Mouse (Mus musculus): ENCODE results near the gene Elf2. TPM values are rescaled to one million over a fixed set of nuclear protein-coding genes. Genes with fewer than 3 reads are reported as not detected.

The Elf2 gene
- polyA plus RNA-seq, 1 experiment: 87.8 TPM

DNA sequence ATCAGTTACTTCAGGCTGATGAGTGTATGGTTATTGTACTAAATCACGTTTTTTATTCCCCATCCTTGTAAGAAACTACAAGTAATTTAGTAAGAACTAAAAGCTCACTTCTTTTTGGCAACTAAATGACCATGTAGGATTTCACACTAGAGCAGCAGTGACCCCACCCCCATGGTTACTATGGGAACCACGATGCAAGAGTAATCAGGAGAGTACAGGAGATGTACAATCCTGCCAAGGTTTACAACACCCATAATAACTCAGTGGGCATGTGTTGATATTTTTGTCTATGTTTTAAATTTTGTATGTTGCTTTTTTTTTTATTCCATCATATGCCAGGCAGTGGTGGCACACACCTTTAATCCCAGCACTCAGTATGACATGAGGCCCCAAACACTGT lies 45.2 kb downstream of the Elf2 start:
- Histone ChIP-seq H3K27me3 (ENCODE audit: control insufficient read depth, insufficient read depth, low read length) (no peaks in the 10 kb centered on the region), H3K4me1 (ENCODE audit: control insufficient read depth, insufficient read depth, low read length) (no peaks in the 10 kb centered on the region), H3K27ac (ENCODE audit: control insufficient read depth, insufficient read depth, low read depth, low read length) (no peak overlapping the region), H3K36me3 (ENCODE audit: control insufficient read depth, insufficient read depth, low read length) (no peaks in the 10 kb centered on the region; the same call in 1 of the 2 replicates), H3K4me3 (ENCODE audit: control insufficient read depth, low read depth, low read length) (no peak overlapping the region)
- no peak for TF ChIP-seq CTCF (IDR thresholded peaks at IDR 0.05; ENCODE audit: control insufficient read depth, insufficient read depth, insufficient replicate concordance, low read depth, low read length)
- TF ChIP-seq POLR2A (IDR thresholded peaks at IDR 0.05; ENCODE audit: control insufficient read depth, low read depth, low read length): no peak

DNA sequence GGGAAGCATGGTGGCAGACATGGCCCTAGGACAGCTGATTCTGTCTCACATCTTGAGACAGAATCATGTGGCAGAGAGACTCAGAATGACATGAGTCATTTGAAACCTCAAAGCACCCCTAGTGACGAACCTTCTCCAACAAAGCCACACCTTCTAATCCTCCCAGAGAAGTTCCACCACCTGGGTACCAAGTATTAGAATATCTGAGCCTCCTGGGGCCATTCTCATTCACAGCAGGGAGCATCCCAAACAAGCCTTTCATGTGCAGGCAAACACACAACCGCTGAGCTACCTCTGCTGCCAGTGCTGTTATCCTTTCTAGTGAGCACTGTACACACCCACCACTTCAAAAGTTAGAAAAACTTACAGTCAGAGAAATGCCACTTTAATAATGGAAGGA lies 46.2 kb downstream of the Elf2 start:
- Histone ChIP-seq H3K27me3 (ENCODE audit: control insufficient read depth, insufficient read depth, low read length) (no peaks in the 10 kb centered on the region), H3K4me3 (ENCODE audit: control insufficient read depth, low read depth, low read length) (no peak overlapping the region), H3K27ac (ENCODE audit: control insufficient read depth, insufficient read depth, low read depth, low read length) (no peak overlapping the region), H3K4me1 (ENCODE audit: control insufficient read depth, insufficient read depth, low read length) (no peaks in the 10 kb centered on the region), H3K36me3 (ENCODE audit: control insufficient read depth, insufficient read depth, low read length) (no peaks in the 10 kb centered on the region; the same call in 1 of the 2 replicates)
- no peak for TF ChIP-seq POLR2A (IDR thresholded peaks at IDR 0.05; ENCODE audit: control insufficient read depth, low read depth, low read length)

DNA sequence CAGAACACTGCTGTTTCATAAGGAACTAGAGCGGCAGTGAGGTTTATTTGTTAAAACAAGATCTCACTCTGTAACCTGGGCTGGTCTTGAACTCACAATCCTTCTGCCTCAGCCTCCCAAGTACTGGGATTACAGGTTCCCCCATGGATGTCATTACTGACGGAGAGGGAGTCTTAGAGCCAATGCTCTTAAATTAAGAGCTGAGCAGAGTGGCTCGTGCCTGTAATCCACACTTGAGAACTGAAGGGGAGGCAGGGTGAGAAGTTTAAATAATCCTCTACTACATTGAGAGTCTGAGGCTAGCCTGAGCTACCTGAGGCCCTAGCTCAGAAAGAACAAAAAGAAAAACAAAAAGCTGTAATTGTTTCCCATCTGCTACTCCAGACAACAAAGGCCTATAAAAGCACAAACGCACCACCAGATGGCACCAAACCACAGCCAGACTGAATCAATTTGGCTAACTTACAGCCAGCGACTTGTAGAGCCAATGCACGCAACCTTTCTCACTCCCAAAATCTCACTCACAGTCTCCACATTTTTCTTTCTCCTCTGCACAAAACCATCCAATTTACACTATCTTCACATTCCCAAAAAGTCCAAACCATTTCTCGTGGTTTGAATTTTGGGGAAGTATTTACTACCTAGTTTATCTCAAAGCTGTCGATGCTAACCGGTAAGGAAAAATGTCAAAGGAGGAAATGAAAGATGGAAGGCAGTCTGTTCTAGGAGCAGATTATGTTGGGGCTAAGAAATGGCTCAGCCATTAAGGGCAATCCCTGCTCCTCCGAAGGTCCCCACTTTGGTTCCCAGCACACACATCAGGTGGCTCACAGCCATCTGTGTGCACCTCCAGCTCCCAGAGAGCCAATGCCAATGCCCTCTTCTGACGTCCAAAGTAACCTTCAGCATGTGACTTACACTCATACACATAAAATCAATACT lies 51.3 kb downstream of the Elf2 start:
- H3K4me1 ChIP-seq (ENCODE audit: control insufficient read depth, insufficient read depth, low read length): peaks cover 3% of the 10 kb centered on the region
- no peaks in the 10 kb centered on the region for H3K36me3 ChIP-seq (ENCODE audit: control insufficient read depth, insufficient read depth, low read length)
- H3K4me3 ChIP-seq (ENCODE audit: control insufficient read depth, low read depth, low read length): no peak overlapping the region
- H3K27me3 ChIP-seq (ENCODE audit: control insufficient read depth, insufficient read depth, low read length): no peaks in the 10 kb centered on the region
- H3K27ac ChIP-seq (ENCODE audit: control insufficient read depth, insufficient read depth, low read depth, low read length): no peak overlapping the region
- TF ChIP-seq POLR2A (IDR thresholded peaks at IDR 0.05; ENCODE audit: control insufficient read depth, low read depth, low read length) (no peak), CTCF (IDR thresholded peaks at IDR 0.05; ENCODE audit: control insufficient read depth, insufficient read depth, insufficient replicate concordance, low read depth, low read length) (no peak)

DNA sequence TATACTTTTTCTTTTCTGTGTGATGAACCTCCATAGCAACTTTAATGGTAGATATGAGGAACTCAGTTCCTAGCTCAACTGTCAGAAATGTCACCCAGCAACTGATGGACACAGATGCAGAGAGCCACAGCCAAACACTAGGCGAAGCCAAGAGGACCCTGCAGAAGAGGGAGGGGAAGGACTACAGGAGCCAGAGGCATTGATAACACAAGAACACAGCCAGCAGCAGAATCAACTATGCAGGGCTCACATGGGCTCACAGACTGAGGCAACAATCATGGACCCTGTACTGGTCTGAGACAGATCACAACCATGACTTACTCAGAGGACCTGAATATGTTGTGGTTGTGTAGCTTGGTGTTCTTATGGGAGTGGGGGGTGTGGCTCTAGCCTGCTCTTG lies 56.1 kb downstream of the Elf2 start:
- H3K36me3 ChIP-seq (ENCODE audit: control insufficient read depth, insufficient read depth, low read length): no peaks in the 10 kb centered on the region
- no peaks in the 10 kb centered on the region for H3K27me3 ChIP-seq (ENCODE audit: control insufficient read depth, insufficient read depth, low read length)
- peak overlapping the region; percentile 66 for H3K27ac ChIP-seq (ENCODE audit: control insufficient read depth, insufficient read depth, low read depth, low read length)
- H3K4me1 ChIP-seq (ENCODE audit: control insufficient read depth, insufficient read depth, low read length): peaks cover 3% of the 10 kb centered on the region
- TF ChIP-seq CTCF (IDR thresholded peaks at IDR 0.05; ENCODE audit: control insufficient read depth, insufficient read depth, insufficient replicate concordance, low read depth, low read length) (no peak), POLR2A (IDR thresholded peaks at IDR 0.05; ENCODE audit: control insufficient read depth, low read depth, low read length) (no peak)
- H3K4me3 ChIP-seq (ENCODE audit: control insufficient read depth, low read depth, low read length): peak overlapping the region; percentile 39

DNA sequence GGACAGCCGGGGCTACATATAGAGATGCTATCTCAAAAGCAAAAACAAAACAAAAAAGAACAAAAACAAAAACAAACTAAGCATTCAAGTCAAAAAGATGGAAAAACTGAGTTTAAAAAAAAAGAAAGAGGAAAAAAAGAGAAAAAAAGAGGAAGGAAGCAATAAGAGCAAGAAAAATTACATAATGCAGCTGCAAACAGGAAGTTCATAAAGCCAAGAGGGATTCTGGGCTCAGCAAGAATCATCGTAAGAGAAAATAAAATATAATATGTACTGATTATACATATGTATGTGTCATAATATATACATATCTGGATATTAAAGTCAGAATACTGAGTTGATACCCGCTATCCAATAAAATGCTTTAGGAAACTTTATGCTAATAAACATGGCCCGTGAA lies 58.7 kb downstream of the Elf2 start:
- TF ChIP-seq CTCF (IDR thresholded peaks at IDR 0.05; ENCODE audit: control insufficient read depth, insufficient read depth, insufficient replicate concordance, low read depth, low read length): no peak
- no peak for TF ChIP-seq POLR2A (IDR thresholded peaks at IDR 0.05; ENCODE audit: control insufficient read depth, low read depth, low read length)
- H3K36me3 ChIP-seq (ENCODE audit: control insufficient read depth, insufficient read depth, low read length): no peaks in the 10 kb centered on the region
- no peak overlapping the region for H3K4me3 ChIP-seq (ENCODE audit: control insufficient read depth, low read depth, low read length)
- no peaks in the 10 kb centered on the region for H3K27me3 ChIP-seq (ENCODE audit: control insufficient read depth, insufficient read depth, low read length)
- H3K4me1 ChIP-seq (ENCODE audit: control insufficient read depth, insufficient read depth, low read length): peaks cover 6% of the 10 kb centered on the region
- no peak overlapping the region for H3K27ac ChIP-seq (ENCODE audit: control insufficient read depth, insufficient read depth, low read depth, low read length)

DNA sequence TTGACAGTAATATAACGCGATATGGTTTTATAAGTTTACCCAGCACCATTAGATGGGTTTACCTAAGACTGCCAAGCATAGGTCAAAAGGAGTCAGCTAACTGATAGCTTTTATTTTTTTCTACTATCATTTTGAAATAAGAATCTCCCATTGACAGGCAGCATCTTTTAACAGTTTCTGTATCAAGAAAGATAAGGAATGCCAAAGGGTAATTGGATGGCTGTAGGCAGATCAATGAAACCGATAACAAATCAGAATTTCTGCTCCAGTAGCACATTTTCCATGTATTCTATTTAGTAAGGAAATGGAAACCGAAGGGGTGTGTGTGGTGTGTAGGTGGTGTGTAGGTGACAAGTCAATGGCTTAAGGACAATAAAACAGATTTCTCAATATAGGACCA lies 62.0 kb downstream of the Elf2 start:
- TF ChIP-seq POLR2A (IDR thresholded peaks at IDR 0.05; ENCODE audit: control insufficient read depth, low read depth, low read length) (no peak), CTCF (IDR thresholded peaks at IDR 0.05; ENCODE audit: control insufficient read depth, insufficient read depth, insufficient replicate concordance, low read depth, low read length) (no peak)
- H3K4me3 ChIP-seq (ENCODE audit: control insufficient read depth, low read depth, low read length): no peak overlapping the region; the same call in 1 of the 2 replicates

DNA sequence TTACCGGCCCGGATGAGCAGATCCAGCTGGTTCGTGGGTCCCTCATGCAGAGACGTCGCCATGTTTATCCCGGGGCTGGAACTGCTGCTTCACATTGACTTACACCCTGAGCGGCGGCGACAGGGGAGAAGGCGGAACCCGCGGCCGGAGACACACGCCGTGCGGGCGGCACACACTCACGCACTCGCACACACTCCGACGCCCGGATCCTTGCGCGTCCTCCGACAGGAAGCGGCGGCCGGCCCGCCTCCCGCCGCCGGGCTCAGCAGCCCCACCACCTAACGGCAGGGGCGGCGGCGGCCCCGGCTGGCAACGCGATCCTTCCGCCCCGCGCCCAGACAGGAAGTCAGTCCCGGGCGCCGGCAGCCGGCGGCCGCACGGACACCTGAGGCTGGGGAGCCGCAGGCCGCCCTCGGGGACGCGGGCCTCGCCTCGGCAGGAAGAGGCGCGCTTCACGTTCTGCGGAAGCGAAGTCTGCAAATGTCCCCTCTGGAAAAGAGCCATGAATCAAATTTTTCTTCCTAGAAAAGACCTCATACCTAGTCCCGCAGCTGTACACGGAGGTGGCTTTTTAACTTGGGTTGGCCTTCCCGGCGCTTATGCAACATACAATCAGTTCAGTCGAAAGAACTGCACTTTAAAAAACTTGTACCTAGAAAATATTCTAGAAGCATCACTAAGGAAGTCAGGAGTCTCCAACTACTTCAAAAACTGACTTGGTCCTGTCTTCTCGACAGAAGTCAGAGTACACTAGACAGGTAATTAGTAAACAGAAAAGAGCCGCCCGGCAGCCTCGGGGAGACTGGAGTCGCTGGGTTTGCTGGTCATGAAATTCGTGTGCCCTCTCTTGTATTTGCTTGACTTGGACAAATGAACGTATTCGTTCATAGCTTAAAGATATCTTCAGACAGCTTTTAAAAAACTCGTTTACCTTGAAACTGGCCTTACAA lies 63.0 kb downstream of the Elf2 start:
- H3K4me1 ChIP-seq (ENCODE audit: control insufficient read depth, insufficient read depth, low read length): peaks cover 2% of the 10 kb centered on the region
- H3K36me3 ChIP-seq (ENCODE audit: control insufficient read depth, insufficient read depth, low read length): no peaks in the 10 kb centered on the region
- H3K27ac ChIP-seq (ENCODE audit: control insufficient read depth, insufficient read depth, low read depth, low read length): peak overlapping the region; percentile 88
- peak overlapping the region; percentile 99 for H3K4me3 ChIP-seq (ENCODE audit: control insufficient read depth, low read depth, low read length)
- TF ChIP-seq POLR2A (IDR thresholded peaks at IDR 0.05; ENCODE audit: control insufficient read depth, low read depth, low read length): peak; percentile 67
- TF ChIP-seq CTCF (IDR thresholded peaks at IDR 0.05; ENCODE audit: control insufficient read depth, insufficient read depth, insufficient replicate concordance, low read depth, low read length): no peak
- no peaks in the 10 kb centered on the region for H3K27me3 ChIP-seq (ENCODE audit: control insufficient read depth, insufficient read depth, low read length)

More for the DNA sequence above, 62.0 kb downstream of the Elf2 start:
- Histone ChIP-seq H3K27me3 (ENCODE audit: control insufficient read depth, insufficient read depth, low read length) (no peaks in the 10 kb centered on the region), H3K27ac (ENCODE audit: control insufficient read depth, insufficient read depth, low read depth, low read length) (no peak overlapping the region), H3K4me1 (ENCODE audit: control insufficient read depth, insufficient read depth, low read length) (peaks cover 2% of the 10 kb centered on the region), H3K36me3 (ENCODE audit: control insufficient read depth, insufficient read depth, low read length) (no peaks in the 10 kb centered on the region)

Data from testis, adult 2 months (tissue).